In the genomic region with DNA sequence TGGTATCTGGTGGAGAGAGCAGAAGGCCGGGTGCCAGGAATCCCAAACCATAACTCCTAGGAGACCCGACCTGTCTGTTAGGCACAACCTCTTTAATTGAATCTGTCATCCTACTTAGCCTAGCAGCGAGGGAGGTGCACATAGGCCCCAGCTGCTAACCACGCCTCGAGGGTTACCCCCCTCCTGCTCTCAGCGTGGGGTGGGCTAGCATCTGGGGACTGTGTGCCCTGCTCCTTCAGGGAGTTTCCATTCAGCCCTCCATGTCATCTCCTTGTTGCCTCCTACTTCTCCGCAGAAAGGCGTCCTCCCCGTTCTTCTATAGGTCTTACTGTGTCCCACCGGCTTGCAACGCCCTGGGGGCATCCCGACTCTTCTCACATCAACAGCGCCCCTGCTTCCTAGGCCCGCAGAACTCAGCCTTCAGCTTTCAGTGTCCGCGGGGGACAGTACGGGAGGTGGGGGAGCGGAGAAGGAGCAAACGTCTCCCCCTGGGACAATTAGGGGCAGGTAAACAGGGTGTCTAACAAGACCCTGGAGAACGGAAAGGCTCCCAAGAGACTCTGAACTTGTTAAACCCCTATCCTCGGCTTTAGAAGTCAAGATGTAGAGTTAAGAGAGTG, we compare ENCODE assay signal across 11 mouse cellular contexts. TPM values are rescaled to one million over a fixed set of nuclear protein-coding genes. Genes with fewer than 3 reads are reported as not detected.
DNase-seq lines count a peak whose midpoint lies in the region; ATAC-seq lines count a peak whose summit lies in the region.
"Had no signal": no experiment of that assay in that cellular context is flagged by ENCODE, and none has a peak within 500 bp of the region (broad histone marks: within the 10 kb centered on the region; RNA-seq: fewer than 3 reads in every experiment).

No protein-coding gene starts in this region.

- H3K4me1 ChIP-seq in kidney, embryonic 15.5 days = peaks cover 82% of the 10 kb centered on the region
- H3K4me1 ChIP-seq in embryonic facial prominence, embryonic 15.5 days = peaks cover 85% of the 10 kb centered on the region
- peaks cover 58% of the 10 kb centered on the region for H3K4me1 ChIP-seq in intestine, embryonic 16.5 days (ENCODE audit: control insufficient read depth, insufficient read depth, low read length)
- H3K4me1 ChIP-seq in neural tube, embryonic 11.5 days (ENCODE audit: control insufficient read depth, insufficient read depth, low read length) = peaks cover 48% of the 10 kb centered on the region

- H3K4me2 ChIP-seq in kidney, embryonic 15.5 days = peak overlapping the region; percentile 99
- peak overlapping the region; percentile 98 for H3K4me2 ChIP-seq in embryonic facial prominence, embryonic 15.5 days (replicated peaks)
- peak overlapping the region; percentile 98 for H3K4me2 ChIP-seq in intestine, embryonic 16.5 days (ENCODE audit: low read depth, low read length)
- H3K4me2 ChIP-seq in neural tube, embryonic 11.5 days (ENCODE audit: low read depth) = peak overlapping the region; percentile 70

- no peaks in the 10 kb centered on the region for H3K36me3 ChIP-seq in kidney, embryonic 15.5 days
- no peaks in the 10 kb centered on the region for H3K36me3 ChIP-seq in embryonic facial prominence, embryonic 15.5 days
- H3K36me3 ChIP-seq in intestine, embryonic 16.5 days (ENCODE audit: control insufficient read depth, insufficient read depth, low read length) = no peaks in the 10 kb centered on the region
- no peaks in the 10 kb centered on the region for H3K36me3 ChIP-seq in neural tube, embryonic 11.5 days (ENCODE audit: control insufficient read depth, insufficient read depth, low read length)
- H3K36me3 ChIP-seq: G1E had no signal

- peak overlapping the region; percentile 34 for H3K9ac ChIP-seq in kidney, embryonic 15.5 days
- peak overlapping the region; percentile 31; the same call in 1 of the 2 replicates for H3K9ac ChIP-seq in embryonic facial prominence, embryonic 15.5 days
- peak overlapping the region; percentile 65 for H3K9ac ChIP-seq in intestine, embryonic 16.5 days (ENCODE audit: low read depth, low read length)
- H3K9ac ChIP-seq in neural tube, embryonic 11.5 days (ENCODE audit: low read length) = no peak overlapping the region

- H3K27me3 ChIP-seq in kidney, embryonic 15.5 days = peaks cover 47% of the 10 kb centered on the region
- peaks cover 28% of the 10 kb centered on the region for H3K27me3 ChIP-seq in embryonic facial prominence, embryonic 15.5 days
- H3K27me3 ChIP-seq in intestine, embryonic 16.5 days (replicated peaks; ENCODE audit: control insufficient read depth, insufficient read depth, low read length) = peaks cover 30% of the 10 kb centered on the region; the same call in 1 of the 2 replicates
- H3K27me3 ChIP-seq in neural tube, embryonic 11.5 days (ENCODE audit: control insufficient read depth, insufficient read depth, low read length) = peaks cover 55% of the 10 kb centered on the region

- peak overlapping the region; percentile 70 for H3K4me3 ChIP-seq in kidney, embryonic 15.5 days (replicated peaks)
- H3K4me3 ChIP-seq in embryonic facial prominence, embryonic 15.5 days (replicated peaks) = peak overlapping the region; percentile 64
- H3K4me3 ChIP-seq in intestine, embryonic 16.5 days (ENCODE audit: low read length) = peak overlapping the region; percentile 48
- peak overlapping the region; percentile 58 for H3K4me3 ChIP-seq in neural tube, embryonic 11.5 days (ENCODE audit: low read depth, low read length)

- no peak overlapping the region for H3K27ac ChIP-seq in kidney, embryonic 15.5 days
- H3K27ac ChIP-seq in embryonic facial prominence, embryonic 15.5 days (replicated peaks) = peak overlapping the region; percentile 63; the same call in 1 of the 2 replicates
- H3K27ac ChIP-seq in intestine, embryonic 16.5 days (ENCODE audit: low read length) = no peak overlapping the region
- H3K27ac ChIP-seq in neural tube, embryonic 11.5 days (ENCODE audit: low read depth, low read length) = no peak overlapping the region
- H3K27ac ChIP-seq: macrophage had no signal

- WGBS in kidney, embryonic 15.5 days = 12% methylated on average over 21 of the region's 21 CpGs
- WGBS in embryonic facial prominence, embryonic 15.5 days = 7% methylated on average over 21 of the region's 21 CpGs
- 32% methylated on average over 21 of the region's 21 CpGs for WGBS in intestine, embryonic 16.5 days
- WGBS in neural tube, embryonic 11.5 days = 10% methylated on average over 21 of the region's 21 CpGs

- no peaks in the 10 kb centered on the region for H3K9me3 ChIP-seq in kidney, embryonic 15.5 days (replicated peaks)
- no peaks in the 10 kb centered on the region for H3K9me3 ChIP-seq in embryonic facial prominence, embryonic 15.5 days (replicated peaks)
- H3K9me3 ChIP-seq in intestine, embryonic 16.5 days (ENCODE audit: control insufficient read depth, low read length) = no peaks in the 10 kb centered on the region
- no peaks in the 10 kb centered on the region for H3K9me3 ChIP-seq in neural tube, embryonic 11.5 days (ENCODE audit: control insufficient read depth, low read length)

- DNase-seq in kidney, postnatal 14 days = no peak
- DNase-seq in neural tube, embryonic 11.5 days (ENCODE audit: low spot score) = no peak
- no peak for DNase-seq in urinary bladder, postnatal 36 days (ENCODE audit: low spot score in 2 of 2)
- DNase-seq in c-Kit-positive CD71-positive TER-119-positive erythroid progenitor cells, embryonic 14.5 days (ENCODE audit: low spot score) = no peak

- no peak for ATAC-seq in kidney, embryonic 15.5 days (replicated peaks; ENCODE audit: low FRiP score)
- no peak; the same call in 1 of the 2 replicates for ATAC-seq in embryonic facial prominence, embryonic 15.5 days (ENCODE audit: insufficient number of reproducible peaks, low FRiP score, low TSS enrichment, low read depth)
- no peak for ATAC-seq in intestine, embryonic 16.5 days
- ATAC-seq in neural tube, embryonic 11.5 days (ENCODE audit: insufficient read depth, low FRiP score, low TSS enrichment) = no peak
- no peak for ATAC-seq in erythroblast, adult 5-6 weeks (replicated peaks; ENCODE audit: low FRiP score, poor library complexity, severe bottlenecking)

RNA-seq across cellular contexts. Expression of a gene that starts 3.7 kb away (rescaled TPM):
- 9.3 and 11.9 TPM in 2 replicates for polyA plus RNA-seq in kidney, embryonic 15.5 days (2015; fragmentation: Nextera tagmentation; extraction: Ambion mirVana)
- polyA plus RNA-seq in embryonic facial prominence, embryonic 15.5 days (2015; fragmentation: Nextera tagmentation; extraction: Ambion mirVana) = 42.3 and 47.2 TPM in 2 replicates
- 5.9 and 7.5 TPM in 2 replicates for polyA plus RNA-seq in intestine, embryonic 16.5 days (2015; fragmentation: Nextera tagmentation; extraction: Ambion mirVana)
- polyA plus RNA-seq in neural tube, embryonic 11.5 days (2014; fragmentation: Nextera tagmentation; extraction: Ambion mirVana) = 32.7 and 36.5 TPM in 2 replicates
- total RNA-seq in erythroblast, adult 5-6 weeks (2015; ENCODE audit: low replicate concordance) = not detected in 2 replicates
- total RNA-seq in erythroblast, adult 5-6 weeks (2017; ENCODE audit: low replicate concordance) = not detected in 2 replicates
- total RNA-seq: G1E; hematopoietic stem cell, adult 5-6 weeks had no signal
- polyA plus RNA-seq: G1E, macrophage had no signal

RNA-seq across cellular contexts. Expression of a gene that starts 18.7 kb away (rescaled TPM):
- polyA plus RNA-seq in kidney, embryonic 15.5 days (2015; fragmentation: Nextera tagmentation; extraction: Ambion mirVana) = 29.8 and 31.5 TPM in 2 replicates
- 28.1 and 31.0 TPM in 2 replicates for polyA plus RNA-seq in embryonic facial prominence, embryonic 15.5 days (2015; fragmentation: Nextera tagmentation; extraction: Ambion mirVana)
- polyA plus RNA-seq in intestine, embryonic 16.5 days (2015; fragmentation: Nextera tagmentation; extraction: Ambion mirVana) = 12.1 and 14.1 TPM in 2 replicates
- 20.5 and 21.6 TPM in 2 replicates for polyA plus RNA-seq in neural tube, embryonic 11.5 days (2014; fragmentation: Nextera tagmentation; extraction: Ambion mirVana)
- not detected in 2 replicates for total RNA-seq in erythroblast, adult 5-6 weeks (2015; ENCODE audit: low replicate concordance)
- total RNA-seq in erythroblast, adult 5-6 weeks (2017; ENCODE audit: low replicate concordance) = not detected in 2 replicates
- total RNA-seq: G1E had no signal
- polyA plus RNA-seq: G1E, macrophage had no signal

RNA-seq across cellular contexts. Expression of a gene that starts 30.7 kb away (rescaled TPM):
- polyA plus RNA-seq in kidney, embryonic 15.5 days (2015; fragmentation: Nextera tagmentation; extraction: Ambion mirVana) = 73.4 and 84.3 TPM in 2 replicates
- polyA plus RNA-seq in embryonic facial prominence, embryonic 15.5 days (2015; fragmentation: Nextera tagmentation; extraction: Ambion mirVana) = 93.2 and 96.1 TPM in 2 replicates
- polyA plus RNA-seq in intestine, embryonic 16.5 days (2015; fragmentation: Nextera tagmentation; extraction: Ambion mirVana) = 49.3 and 51.6 TPM in 2 replicates
- 16.3 and 18.3 TPM in 2 replicates for polyA plus RNA-seq in neural tube, embryonic 11.5 days (2014; fragmentation: Nextera tagmentation; extraction: Ambion mirVana)
- 25.3 and 34.2 TPM in 2 replicates for total RNA-seq in erythroblast, adult 5-6 weeks (2015; ENCODE audit: low replicate concordance)
- total RNA-seq in erythroblast, adult 5-6 weeks (2017; ENCODE audit: low replicate concordance) = 5.0 and 14.1 TPM in 2 replicates

RNA-seq across cellular contexts. Expression of a gene that starts 38.1 kb away (rescaled TPM):
- 66.0 and 66.6 TPM in 2 replicates for polyA plus RNA-seq in kidney, embryonic 15.5 days (2015; fragmentation: Nextera tagmentation; extraction: Ambion mirVana)
- 55.8 and 57.4 TPM in 2 replicates for polyA plus RNA-seq in embryonic facial prominence, embryonic 15.5 days (2015; fragmentation: Nextera tagmentation; extraction: Ambion mirVana)
- polyA plus RNA-seq in intestine, embryonic 16.5 days (2015; fragmentation: Nextera tagmentation; extraction: Ambion mirVana) = 62.9 and 69.6 TPM in 2 replicates
- polyA plus RNA-seq in neural tube, embryonic 11.5 days (2014; fragmentation: Nextera tagmentation; extraction: Ambion mirVana) = 13.7 and 15.9 TPM in 2 replicates
- not detected in 2 replicates for total RNA-seq in erythroblast, adult 5-6 weeks (2015; ENCODE audit: low replicate concordance)
- total RNA-seq in erythroblast, adult 5-6 weeks (2017; ENCODE audit: low replicate concordance) = not detected in 2 replicates
- total RNA-seq: hematopoietic stem cell, adult 5-6 weeks had no signal
- polyA plus RNA-seq: G1E had no signal

RNA-seq across cellular contexts. Expression of a gene that starts 42.7 kb away (rescaled TPM):
- 0.34 and 0.35 TPM in 2 replicates for polyA plus RNA-seq in kidney, embryonic 15.5 days (2015; fragmentation: Nextera tagmentation; extraction: Ambion mirVana)
- 0.13 and 0.21 TPM in 2 replicates for polyA plus RNA-seq in embryonic facial prominence, embryonic 15.5 days (2015; fragmentation: Nextera tagmentation; extraction: Ambion mirVana)
- polyA plus RNA-seq in intestine, embryonic 16.5 days (2015; fragmentation: Nextera tagmentation; extraction: Ambion mirVana) = 2.8 and 5.0 TPM in 2 replicates
- 0.20 TPM in 1 of 2 replicates, not detected in the other for polyA plus RNA-seq in neural tube, embryonic 11.5 days (2014; fragmentation: Nextera tagmentation; extraction: Ambion mirVana)
- total RNA-seq in erythroblast, adult 5-6 weeks (2015; ENCODE audit: low replicate concordance) = not detected in 2 replicates
- not detected in 2 replicates for total RNA-seq in erythroblast, adult 5-6 weeks (2017; ENCODE audit: low replicate concordance)
- total RNA-seq: G1E; hematopoietic stem cell, adult 5-6 weeks had no signal
- polyA plus RNA-seq: G1E, macrophage had no signal
